Mouse (Mus musculus) hindbrain, embryonic 11.5 days (tissue): ENCODE results near the gene Man1a2. TPM values are rescaled to one million over a fixed set of nuclear protein-coding genes. Genes with fewer than 3 reads are reported as not detected.

ENCODE experiments used
- ATAC-seq: fragments of 200-750 bp; cut with Nextera tagmentation; 2 replicates; pipeline ENCODE4 v1.8.0; 2017; ENCODE audit warnings: mild to moderate bottlenecking, moderate TSS enrichment, moderate library complexity; ENCODE audit not compliant: low FRiP score
- DNase-seq: peaks from one replicate; pipeline ENCODE4 v3.0.0-alpha.2; 2015; ENCODE audit warnings: low spot score
- H3K27ac ChIP-seq: fragments of 300-500 bp; sonication (generic); 2 replicates; pipeline ENCODE4 v1.5.1; 2014; ENCODE audit warnings: mild to moderate bottlenecking, low read depth, low read length
- H3K27me3 ChIP-seq: fragments of 300-500 bp; sonication (generic); 2 replicates; pipeline ENCODE4 v1.6.1; 2014; ENCODE audit warnings: mild to moderate bottlenecking, low read length, moderate library complexity, mixed read lengths; ENCODE audit not compliant: control insufficient read depth, insufficient read depth
- H3K36me3 ChIP-seq: fragments of 300-500 bp; sonication (generic); 2 replicates; pipeline ENCODE4 v1.6.1; 2014; ENCODE audit warnings: mild to moderate bottlenecking, low read length, moderate library complexity, mixed read lengths; ENCODE audit not compliant: control insufficient read depth, insufficient read depth
- H3K4me1 ChIP-seq: fragments of 300-500 bp; sonication (generic); replicated peaks from 2 replicates; pipeline ENCODE4 v1.6.1; 2014; ENCODE audit warnings: low read length, mixed read lengths; ENCODE audit not compliant: control insufficient read depth, insufficient read depth
- H3K4me2 ChIP-seq: fragments of 300-500 bp; sonication (generic); replicated peaks from 2 replicates; pipeline ENCODE4 v1.6.1; 2014; ENCODE audit warnings: mild to moderate bottlenecking, low read depth, low read length
- H3K4me3 ChIP-seq: fragments of 300-500 bp; sonication (generic); 2 replicates; pipeline ENCODE4 v1.5.1; 2014; ENCODE audit warnings: low read depth, low read length
- H3K9ac ChIP-seq: fragments of 300-500 bp; sonication (generic); 2 replicates; pipeline ENCODE4 v1.6.1; 2014; ENCODE audit warnings: low read depth, low read length
- H3K9me3 ChIP-seq: fragments of 300-500 bp; sonication (generic); 2 replicates; pipeline ENCODE4 v1.6.1; 2016; ENCODE audit warnings: low read length; ENCODE audit not compliant: control insufficient read depth
- WGBS: fragments of 180-500 bp; shearing (Covaris S2); extraction: QIAGEN DNeasy Blood & Tissue Kit; methylation state at CpG from one replicate; pipeline ENCODE4 v1.1.7; 2014; 5-methylcytosine and 5-hydroxymethylcytosine counted together
- polyA plus RNA-seq: library from polyadenylated mRNA; unstranded; fragments of >200 nt; fragmentation: Nextera tagmentation; extraction: Ambion mirVana; gene quantifications from 2 replicates; pipeline ENCODE4 v1.2.1, GENCODE M21; 2014

Man1a2 gene
- polyA plus RNA-seq, 1 experiment from 2014 or later = 68.5 TPM

GRCm38 (mm10) chr3:100604539-100604938 lies 80.8 kb downstream of the Man1a2 start:
- no peaks in the 10 kb centered on the region for H3K27me3 ChIP-seq
- DNase-seq (no peak), ATAC-seq (no peak)
- no peaks in the 10 kb centered on the region for H3K4me1 ChIP-seq
- H3K27ac ChIP-seq = no peak overlapping the region
- H3K9me3 ChIP-seq = no peaks in the 10 kb centered on the region
- no peaks in the 10 kb centered on the region for H3K36me3 ChIP-seq
- no peak overlapping the region for H3K4me2 ChIP-seq
- 81% methylated on average over 2 of the region's 2 CpGs for WGBS
- no peak overlapping the region for H3K9ac ChIP-seq
- H3K4me3 ChIP-seq = no peak overlapping the region

GRCm38 (mm10) chr3:100599265-100599820 lies 86.0 kb downstream of the Man1a2 start:
- Histone ChIP-seq H3K27ac (no peak overlapping the region), H3K27me3 (no peaks in the 10 kb centered on the region), H3K4me1 (no peaks in the 10 kb centered on the region), H3K36me3 (no peaks in the 10 kb centered on the region), H3K9me3 (no peaks in the 10 kb centered on the region), H3K4me2 (no peak overlapping the region), H3K9ac (no peak overlapping the region), H3K4me3 (no peak overlapping the region)
- WGBS = 90% methylated on average over 2 of the region's 2 CpGs
- no peak for ATAC-seq
- no peak for DNase-seq

- no peak overlapping the region for H3K4me3 ChIP-seq
- H3K27me3 ChIP-seq = no peaks in the 10 kb centered on the region
- DNase-seq (no peak), ATAC-seq (no peak)
- no peaks in the 10 kb centered on the region for H3K4me1 ChIP-seq
- H3K4me2 ChIP-seq = no peak overlapping the region
- no peak overlapping the region for H3K27ac ChIP-seq
- 96% methylated on average over 4 of the region's 4 CpGs for WGBS
- no peaks in the 10 kb centered on the region for H3K36me3 ChIP-seq
- H3K9me3 ChIP-seq = no peaks in the 10 kb centered on the region
- no peak overlapping the region for H3K9ac ChIP-seq
These were observed 94.2 kb downstream of the Man1a2 start for GRCm38 (mm10) chr3:100591053-100591452.

DNA sequence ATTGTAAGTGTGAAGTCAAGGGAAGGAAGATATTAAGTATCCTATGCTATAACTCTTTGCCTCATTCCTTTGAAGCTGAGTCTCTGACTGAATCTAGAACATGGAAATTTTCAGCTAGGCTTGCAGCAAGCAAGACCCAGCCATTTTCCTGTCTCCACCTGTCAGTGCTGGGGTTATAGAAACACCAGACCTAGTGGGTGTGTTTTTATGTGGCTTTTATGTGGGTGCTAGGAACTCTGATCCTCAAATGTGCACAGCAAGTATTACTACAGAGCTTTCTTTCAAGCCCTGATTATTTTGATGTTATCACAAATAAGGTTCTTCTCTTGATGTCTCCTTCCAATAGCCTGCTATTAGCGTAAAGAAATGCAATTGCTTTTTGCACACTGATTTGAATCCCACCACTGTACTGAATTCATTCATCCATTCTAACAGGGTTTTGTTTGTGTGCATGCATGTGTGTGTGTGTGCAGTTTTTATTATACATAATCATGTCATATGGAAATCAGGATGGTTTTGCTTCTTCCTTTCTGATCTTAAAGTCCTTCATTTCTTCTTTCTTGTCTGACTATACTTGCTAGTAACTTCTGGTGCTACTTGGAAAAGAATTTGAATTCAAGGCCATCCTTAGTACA lies 102.5 kb downstream of the Man1a2 start:
- Histone ChIP-seq H3K27ac (no peak overlapping the region), H3K4me3 (no peak overlapping the region), H3K4me2 (no peak overlapping the region), H3K9ac (no peak overlapping the region), H3K9me3 (no peaks in the 10 kb centered on the region), H3K27me3 (no peaks in the 10 kb centered on the region), H3K4me1 (no peaks in the 10 kb centered on the region), H3K36me3 (0 out of 2 replicates have a peak, but pooled peaks cover 2% of the 10 kb centered on the region)
- DNase-seq = no peak
- WGBS = 89% methylated on average over 1 of the region's 1 CpGs
- no peak for ATAC-seq

DNA sequence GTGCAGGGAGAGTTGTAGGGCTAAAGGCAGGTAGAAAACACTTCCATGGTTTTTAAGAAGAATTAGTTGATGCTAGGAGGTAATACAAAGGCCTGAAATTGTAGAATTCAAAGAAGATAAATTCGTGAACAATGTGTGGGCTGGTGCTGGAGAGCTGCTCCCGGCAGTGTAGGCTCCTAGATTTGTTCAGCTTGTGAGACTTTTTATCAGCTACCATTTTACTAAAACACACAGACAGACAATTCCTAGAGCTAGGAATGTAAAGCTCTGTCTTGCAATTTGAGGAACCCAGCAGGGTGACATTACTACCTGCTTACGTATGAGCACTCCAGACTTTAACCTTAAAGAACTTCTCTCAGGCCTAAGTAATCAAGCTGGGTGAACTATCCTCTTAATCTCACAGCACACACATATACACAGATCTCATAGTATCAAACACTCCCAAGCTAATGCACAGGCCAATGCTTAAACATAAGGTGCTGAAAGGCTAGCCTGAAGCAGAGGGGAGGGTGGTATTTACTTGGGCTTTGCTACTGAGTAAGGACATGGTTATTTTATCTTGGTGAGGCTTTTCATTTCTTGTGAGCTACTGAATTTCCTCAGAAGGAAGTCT lies 112.6 kb downstream of the Man1a2 start:
- no peaks in the 10 kb centered on the region for H3K27me3 ChIP-seq
- H3K9ac ChIP-seq = no peak overlapping the region
- no peak overlapping the region for H3K27ac ChIP-seq
- ATAC-seq (no peak), DNase-seq (no peak)
- H3K4me1 ChIP-seq = no peaks in the 10 kb centered on the region
- no peaks in the 10 kb centered on the region for H3K9me3 ChIP-seq
- 77% methylated on average over 3 of the region's 3 CpGs for WGBS
- no peak overlapping the region for H3K4me2 ChIP-seq
- H3K36me3 ChIP-seq = no peaks in the 10 kb centered on the region
- H3K4me3 ChIP-seq = no peak overlapping the region

- H3K9me3 ChIP-seq = no peaks in the 10 kb centered on the region
- H3K27me3 ChIP-seq = no peaks in the 10 kb centered on the region
- no peak overlapping the region for H3K27ac ChIP-seq
- H3K4me1 ChIP-seq = no peaks in the 10 kb centered on the region
- WGBS = 86% methylated on average over 13 of the region's 13 CpGs
- ATAC-seq (no peak), DNase-seq (peak; percentile 7)
- H3K36me3 ChIP-seq = no peaks in the 10 kb centered on the region
- H3K4me2 ChIP-seq = no peak overlapping the region
- H3K4me3 ChIP-seq = no peak overlapping the region
- H3K9ac ChIP-seq = no peak overlapping the region
These were observed 116.6 kb downstream of the Man1a2 start for GRCm38 (mm10) chr3:100568443-100569390.

DNA sequence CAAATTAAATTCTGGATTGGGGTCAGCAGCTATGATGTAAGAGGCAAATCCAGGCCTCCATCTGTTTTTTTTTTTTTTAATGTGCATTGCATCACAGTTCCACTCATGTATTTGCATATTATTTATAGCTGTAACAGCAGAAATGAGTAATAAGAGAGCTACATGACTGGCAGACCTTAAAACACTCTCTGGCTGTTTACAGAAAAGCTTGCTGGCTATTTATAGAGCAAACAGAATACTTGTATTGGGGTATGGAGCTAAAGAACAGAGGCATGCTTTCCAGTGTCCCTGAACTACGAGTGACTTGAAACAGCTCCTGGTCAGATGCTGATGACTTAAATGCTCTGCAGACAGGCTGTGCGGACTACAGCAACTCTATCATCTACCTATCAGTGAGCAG lies 121.7 kb downstream of the Man1a2 start:
- ATAC-seq (no peak), DNase-seq (no peak)
- Histone ChIP-seq H3K36me3 (no peaks in the 10 kb centered on the region), H3K27me3 (no peaks in the 10 kb centered on the region), H3K4me2 (no peak overlapping the region), H3K4me3 (no peak overlapping the region), H3K9ac (no peak overlapping the region), H3K4me1 (no peaks in the 10 kb centered on the region), H3K9me3 (no peaks in the 10 kb centered on the region), H3K27ac (no peak overlapping the region)
- 85% methylated on average over 2 of the region's 2 CpGs for WGBS

DNA sequence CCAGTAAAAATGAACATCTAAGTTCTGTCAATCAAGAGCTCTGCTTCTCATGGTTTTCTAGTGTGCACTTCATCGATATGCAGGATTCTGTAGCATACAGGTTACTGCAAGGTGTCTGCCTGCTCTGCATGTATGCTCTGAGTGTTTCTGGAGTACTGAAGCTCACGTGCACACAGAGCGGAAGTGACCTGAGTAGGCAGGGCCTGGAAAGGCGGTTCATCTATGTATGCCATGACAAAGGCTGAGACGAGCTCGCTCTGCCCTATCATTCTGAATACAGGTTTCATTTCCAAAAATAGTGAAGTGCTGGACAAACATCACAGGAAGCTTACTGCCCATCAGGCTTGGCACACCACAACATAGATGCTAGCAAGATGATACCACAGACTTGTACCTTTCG lies 122.8 kb downstream of the Man1a2 start:
- DNase-seq (no peak), ATAC-seq (no peak)
- no peaks in the 10 kb centered on the region for H3K27me3 ChIP-seq
- H3K9ac ChIP-seq = no peak overlapping the region
- H3K4me3 ChIP-seq = no peak overlapping the region
- no peaks in the 10 kb centered on the region for H3K36me3 ChIP-seq
- no peak overlapping the region for H3K27ac ChIP-seq
- no peak overlapping the region for H3K4me2 ChIP-seq
- H3K4me1 ChIP-seq = no peaks in the 10 kb centered on the region
- 94% methylated on average over 7 of the region's 7 CpGs for WGBS
- no peaks in the 10 kb centered on the region for H3K9me3 ChIP-seq
